Mouse (Mus musculus) forebrain, embryonic 10.5 days (tissue): ENCODE measurements around the gene A630001G21Rik. TPM values are rescaled to one million over a fixed set of nuclear protein-coding genes. Genes with fewer than 3 reads are reported as not detected.

Source experiments
- microRNA-seq: library from miRNA; unstranded; fragments of <30 nt; microRNA quantifications from one replicate; pipeline ENCODE4, GENCODE M21; 2017
- polyA plus RNA-seq: library from polyadenylated mRNA; unstranded; fragments of >200 nt; fragmentation: Nextera tagmentation; extraction: Ambion mirVana; gene quantifications from 2 replicates; pipeline ENCODE4 v1.2.1, GENCODE M21; 2016

Gene A630001G21Rik
- polyA plus RNA-seq, 1 experiment from 2014 or later = 0.51 TPM

Small RNA genes lying within 50 kb of the gene (microRNA-seq; reads per million reads assigned to microRNA genes)
- not detected for gene Gm25472
- not detected for gene Mir8096

Other genes starting within 250 kb of the A630001G21Rik start
- gene G530012D18Rik, start 203.0 kb downstream of the A630001G21Rik start, polyA plus RNA-seq = not detected in 2 replicates
- 0.66 and 0.79 TPM in 2 replicates for gene Sp110, start 179.8 kb downstream of the A630001G21Rik start, polyA plus RNA-seq
- gene Sp140, start 178.3 kb downstream of the A630001G21Rik start, polyA plus RNA-seq = 0.33 and 0.43 TPM in 2 replicates
- gene Sp100, start 128.7 kb downstream of the A630001G21Rik start, polyA plus RNA-seq = 0.24 and 0.44 TPM in 2 replicates
- gene Cab39, start 14.8 kb upstream of the A630001G21Rik start, polyA plus RNA-seq = 34.0 TPM in 2 replicates
- 126 and 132 TPM in 2 replicates for gene Itm2c, start 115.6 kb upstream of the A630001G21Rik start, polyA plus RNA-seq
- gene 4933407L21Rik, start 149.8 kb upstream of the A630001G21Rik start, polyA plus RNA-seq = 0.30 and 0.87 TPM in 2 replicates
- gene Gpr55, start 182.4 kb upstream of the A630001G21Rik start, polyA plus RNA-seq = not detected in 2 replicates
- not detected in 2 replicates for gene Spata3, start 238.2 kb upstream of the A630001G21Rik start, polyA plus RNA-seq